Mouse (Mus musculus) left cerebral cortex, postnatal 14 days (tissue): ENCODE data around the gene Hk1. TPM values are rescaled to one million over a fixed set of nuclear protein-coding genes. Genes with fewer than 3 reads are reported as not detected.

Experiments
- DNase-seq, 2 experiments: peaks; one replicate each; pipeline ENCODE4 v3.0.0; 2021 to 2022; ENCODE audit warnings: low spot score in 2 of 2, mixed read lengths in 1 of 2
- intact Hi-C: fragments of 180-260 bp; cut with DNase I; formaldehyde crosslinking; loops from one replicate; pipeline ENCODE4 v1.15.1; 2025
- total RNA-seq, 2 experiments: library from RNA; stranded (reverse); gene quantifications; 2 replicates each; pipeline ENCODE4 v1.2.3; 2021

Hk1 gene
- total RNA-seq, 2 experiments from 2014 or later = 321 to 322 TPM

DNA sequence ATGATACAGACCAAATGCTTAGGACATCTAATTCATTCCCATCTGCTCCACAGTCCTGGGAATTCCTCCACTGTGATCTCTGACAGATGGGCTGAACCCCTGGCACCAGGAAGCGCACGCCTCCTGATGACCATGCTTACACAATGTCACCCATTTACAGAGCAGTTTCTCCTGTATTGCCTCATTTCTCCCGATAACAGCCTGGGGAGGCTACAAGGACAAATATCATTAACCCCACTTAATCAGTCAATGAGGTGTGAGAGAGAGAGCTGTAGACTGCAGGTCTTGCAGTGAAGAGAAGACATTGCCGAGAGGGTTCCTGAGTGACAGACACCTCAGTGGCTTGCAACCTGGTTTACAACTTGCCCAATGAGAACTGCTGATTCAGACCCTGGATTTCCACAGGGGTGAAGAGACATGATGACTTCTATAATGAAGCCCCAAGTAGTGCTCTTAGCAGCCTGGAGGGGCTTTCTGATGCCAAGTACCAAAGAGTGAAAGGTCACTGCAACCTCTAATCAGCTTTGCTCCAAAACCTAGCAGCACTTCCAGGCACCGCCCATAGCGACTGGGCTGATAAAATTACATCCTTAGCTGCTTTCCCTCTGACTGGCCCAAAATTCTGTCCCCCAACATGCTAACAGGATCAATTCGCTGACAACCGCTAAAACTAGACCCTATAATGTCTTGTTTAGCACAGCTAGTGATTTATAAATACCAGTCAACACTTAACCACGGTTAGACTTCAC, 35.5 kb downstream of the Hk1 start:
- intact Hi-C loops = no loop called here
- DNase-seq = no peak

DNA sequence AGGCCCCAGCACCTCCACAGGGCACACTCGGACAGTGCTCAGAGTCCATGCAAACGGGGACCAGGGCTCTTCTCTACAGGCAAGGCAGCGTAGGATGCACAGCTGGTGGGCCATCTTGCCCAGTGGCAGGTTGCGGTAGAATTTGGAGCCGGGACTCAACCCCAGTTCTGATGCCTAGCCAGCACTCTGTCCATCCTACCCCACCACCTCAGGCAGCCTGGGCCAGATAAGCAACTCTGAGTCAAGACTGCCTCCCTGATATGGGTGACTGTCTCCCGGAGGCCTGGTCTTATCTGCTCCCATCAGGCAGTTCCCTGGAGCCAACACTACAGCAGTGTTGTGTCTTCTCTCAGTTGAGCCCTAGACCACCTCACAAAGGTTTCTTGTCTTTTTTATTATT, 37.2 kb downstream of the Hk1 start:
- no peak for DNase-seq
- intact Hi-C loops = no loop called here

DNA sequence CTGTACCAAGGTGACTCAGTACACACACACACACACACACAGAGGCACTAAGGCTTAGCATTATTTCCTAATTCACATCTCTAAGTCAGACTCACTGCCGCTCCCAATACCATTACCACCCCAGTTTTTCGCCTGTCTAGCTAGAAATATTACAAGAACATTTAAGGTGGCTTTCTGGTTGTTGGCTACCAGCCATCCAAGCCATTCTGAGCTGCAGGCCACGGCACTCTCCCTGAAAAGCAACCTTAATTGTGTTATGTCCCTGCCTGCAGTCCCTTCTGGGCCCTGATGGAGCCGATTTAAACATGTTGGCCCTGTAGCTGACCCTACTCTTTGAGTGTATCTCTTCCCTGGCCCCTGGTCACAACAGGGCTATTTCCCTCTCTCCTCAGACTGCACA, 37.8 kb downstream of the Hk1 start:
- intact Hi-C loops = no loop called here
- DNase-seq = no peak

DNA sequence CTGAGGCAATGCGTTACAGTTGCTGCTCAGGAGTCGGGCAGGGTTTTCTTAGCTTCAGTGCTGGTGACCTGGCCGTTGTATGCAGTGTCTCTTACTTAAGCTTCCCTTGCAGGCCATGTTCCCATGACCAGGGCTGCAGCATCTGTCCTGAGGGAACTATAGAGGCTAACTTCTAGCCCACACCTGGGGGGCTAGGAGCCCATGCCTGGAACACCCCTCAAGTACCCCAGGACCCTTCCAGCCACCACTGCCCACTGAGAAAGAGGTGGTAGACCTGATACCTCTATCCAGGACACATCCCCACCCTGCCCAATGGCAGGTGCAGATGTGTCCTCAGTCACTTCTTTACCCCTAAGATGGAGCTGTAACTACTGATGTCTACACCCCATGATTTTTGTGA, 38.7 kb downstream of the Hk1 start:
- intact Hi-C loops = no loop called here
- DNase-seq = no peak

DNA sequence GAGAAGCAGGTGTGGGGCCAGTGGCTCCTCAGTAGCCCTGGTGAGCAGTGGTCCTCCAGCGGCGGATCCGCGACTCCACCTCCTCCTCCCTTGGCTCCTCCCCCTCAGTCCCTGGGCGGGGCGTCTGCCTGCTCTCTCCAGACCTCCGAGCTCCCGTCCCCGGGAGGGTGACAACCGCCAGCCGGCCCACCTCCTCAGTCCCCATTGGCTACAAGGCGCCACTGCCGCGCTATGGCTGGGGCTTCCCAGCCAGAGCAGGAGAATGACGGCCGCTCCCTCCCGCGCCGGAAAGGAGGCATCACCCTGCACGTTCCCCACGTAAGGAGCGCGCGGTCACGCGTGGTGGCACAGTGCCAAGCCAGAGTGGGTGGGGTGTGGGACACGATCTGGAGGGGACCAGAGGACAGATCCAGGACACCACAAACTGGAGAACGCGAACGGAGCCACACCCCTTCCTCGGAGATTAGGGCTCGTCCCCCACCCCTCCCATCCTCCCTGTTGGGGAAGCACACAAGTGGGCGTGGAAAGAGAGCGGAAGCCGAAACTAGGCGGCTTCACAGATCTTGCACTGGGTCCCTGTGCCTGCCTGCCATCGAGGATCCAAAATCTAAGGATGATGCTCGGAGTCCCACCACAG, 39.5 kb downstream of the Hk1 start:
- DNase-seq = peak; percentile 96 to 97
- intact Hi-C loops = no loop called here

DNA sequence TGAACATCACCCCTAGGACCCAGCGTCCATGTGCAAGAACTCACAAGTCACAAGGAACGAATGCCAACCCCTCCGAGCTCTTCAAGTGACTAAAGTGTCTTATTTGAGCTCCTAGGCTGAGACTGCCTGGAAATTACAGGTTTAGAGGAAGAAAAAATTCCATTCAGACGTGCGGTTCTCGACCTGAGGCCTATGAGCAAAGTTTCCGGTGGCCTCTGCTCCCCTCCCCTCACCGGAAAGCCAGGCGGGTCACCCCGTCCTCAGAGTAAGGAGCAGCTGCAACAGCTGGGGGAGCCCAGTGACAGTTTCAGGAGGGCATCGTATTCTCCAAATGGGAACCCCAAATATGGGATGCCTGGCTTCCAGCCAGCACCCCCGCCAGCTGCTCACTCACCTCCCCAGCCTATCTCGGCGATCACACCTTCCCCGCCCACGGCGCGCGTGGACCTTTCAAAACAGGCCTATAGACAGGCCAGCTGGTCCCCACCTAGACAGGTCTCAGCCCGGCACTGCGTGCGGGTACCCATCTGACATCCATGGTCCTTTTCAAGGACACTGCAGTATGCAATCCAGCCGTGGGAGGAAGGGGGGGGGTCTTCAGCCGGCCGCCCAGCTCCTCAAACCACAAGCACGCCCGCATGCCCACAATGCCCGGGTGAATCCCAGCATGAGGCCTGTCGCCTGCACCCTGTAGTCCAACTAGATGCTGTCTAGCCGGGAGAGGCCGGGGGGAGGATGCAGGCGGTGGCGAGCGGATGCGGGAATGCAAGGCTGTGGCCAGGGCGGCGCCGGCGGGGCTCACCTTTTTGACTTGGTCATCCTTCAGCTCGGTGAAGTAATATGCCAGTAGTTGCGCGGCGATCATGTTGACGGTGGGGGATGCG, 40.3 kb downstream of the Hk1 start:
- peak; percentile 62 to 71 for DNase-seq
- intact Hi-C loops = no loop called here

DNA sequence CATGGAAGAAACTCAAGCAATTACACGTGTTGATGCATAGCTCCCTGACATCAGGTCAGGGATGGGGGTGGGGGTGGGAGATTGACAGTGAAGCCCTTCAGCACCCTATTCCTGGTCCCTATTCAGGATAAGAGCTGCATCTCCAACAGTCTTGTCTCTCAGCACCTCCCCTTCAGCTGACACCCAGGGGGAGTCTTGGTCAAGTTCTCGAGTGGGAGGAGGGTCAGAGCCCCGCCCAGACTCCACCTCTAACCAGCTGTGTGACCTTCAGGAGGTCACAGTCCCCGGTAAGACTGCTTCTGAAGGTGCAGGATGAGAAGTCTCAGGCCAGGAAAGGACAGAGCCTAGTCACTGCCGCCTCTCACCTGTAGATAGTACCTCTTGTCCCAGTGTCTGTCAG, 41.1 kb downstream of the Hk1 start:
- intact Hi-C loops = no loop called here
- no peak for DNase-seq

DNA sequence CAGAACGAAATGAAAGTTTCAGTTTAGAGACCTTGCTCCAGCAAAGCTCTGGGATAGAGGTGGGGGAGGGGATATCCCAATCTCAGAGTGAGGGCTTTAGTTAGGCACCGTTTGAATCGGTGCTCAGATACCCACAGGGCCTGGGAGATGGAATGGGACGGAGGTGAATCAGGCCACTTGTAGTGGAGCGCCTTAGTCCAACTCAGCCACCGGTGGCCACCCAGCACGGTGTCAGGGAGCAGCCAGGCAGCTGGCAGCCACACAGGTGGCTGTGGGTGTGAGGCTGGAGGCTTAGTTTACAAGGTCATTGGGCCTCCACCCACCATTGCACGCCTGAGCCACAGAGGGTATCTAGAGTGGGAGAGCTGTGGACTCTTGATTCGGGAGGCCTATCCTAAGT, 41.5 kb downstream of the Hk1 start:
- no peak for DNase-seq
- intact Hi-C loops = no loop called here

DNA sequence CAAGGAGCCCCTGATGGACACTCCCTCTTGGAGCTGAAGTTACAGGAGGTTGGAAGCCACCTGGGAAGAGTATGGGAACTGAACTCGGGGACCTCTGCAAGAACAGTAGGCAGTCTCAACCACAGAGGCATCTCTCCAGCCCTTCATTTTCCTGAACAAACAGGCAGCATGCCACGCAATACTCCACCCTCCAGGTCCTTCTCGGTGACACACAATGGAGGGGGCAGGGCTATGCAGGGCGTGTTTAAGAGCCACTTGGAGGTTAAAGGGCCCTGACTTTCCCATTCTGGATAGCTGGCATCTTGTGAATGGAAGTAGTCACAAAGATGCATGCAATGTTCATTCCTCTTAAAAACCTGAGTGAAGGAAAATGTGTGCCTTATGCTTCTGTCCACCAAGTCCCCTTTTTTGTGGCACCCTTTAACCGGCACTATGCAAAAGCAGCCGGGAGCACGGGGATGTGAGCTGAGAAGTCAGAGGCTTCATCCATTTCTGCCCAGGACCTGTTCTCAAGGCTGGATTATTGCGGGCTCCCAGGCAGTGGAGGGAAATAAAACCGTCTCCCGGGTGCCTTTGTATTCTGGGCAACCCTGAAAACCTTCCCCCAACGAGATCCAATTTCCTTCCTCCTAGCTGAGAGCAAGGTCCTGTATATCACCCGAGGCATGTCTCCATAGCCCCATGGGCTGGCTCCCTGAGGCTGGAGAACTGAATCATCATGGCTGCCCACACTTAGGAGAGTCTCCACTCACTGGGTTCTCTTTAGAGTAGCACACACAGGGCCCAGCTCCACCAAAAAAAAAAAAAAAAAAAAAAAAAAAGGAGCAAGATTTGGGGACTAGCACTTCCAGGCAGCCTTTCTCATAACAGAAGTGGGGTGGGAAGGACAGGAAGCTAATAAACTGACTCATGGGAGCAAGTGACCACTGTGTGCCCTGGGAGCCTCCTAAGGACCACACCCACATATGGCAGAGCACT, 42.8 kb downstream of the Hk1 start:
- intact Hi-C loops = no loop called here
- no peak for DNase-seq

DNA sequence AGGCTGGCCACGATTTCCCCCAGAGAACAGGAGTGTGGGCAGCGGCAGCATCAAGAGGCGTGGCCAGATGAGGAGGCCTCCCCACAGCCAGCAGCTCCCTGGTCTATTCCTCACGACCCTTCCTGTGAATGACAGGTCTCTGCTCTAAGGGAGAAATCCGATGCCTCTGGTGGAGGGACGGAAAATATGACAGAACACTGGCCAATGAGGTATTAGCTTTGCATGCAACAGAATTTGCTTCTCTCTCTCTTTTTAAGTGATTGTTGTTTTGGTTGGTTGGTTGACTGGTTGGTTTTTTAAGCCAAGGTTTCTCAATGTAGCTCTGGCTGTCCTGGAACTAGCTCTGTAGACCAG, 44.3 kb downstream of the Hk1 start:
- intact Hi-C loops = no loop called here

DNA sequence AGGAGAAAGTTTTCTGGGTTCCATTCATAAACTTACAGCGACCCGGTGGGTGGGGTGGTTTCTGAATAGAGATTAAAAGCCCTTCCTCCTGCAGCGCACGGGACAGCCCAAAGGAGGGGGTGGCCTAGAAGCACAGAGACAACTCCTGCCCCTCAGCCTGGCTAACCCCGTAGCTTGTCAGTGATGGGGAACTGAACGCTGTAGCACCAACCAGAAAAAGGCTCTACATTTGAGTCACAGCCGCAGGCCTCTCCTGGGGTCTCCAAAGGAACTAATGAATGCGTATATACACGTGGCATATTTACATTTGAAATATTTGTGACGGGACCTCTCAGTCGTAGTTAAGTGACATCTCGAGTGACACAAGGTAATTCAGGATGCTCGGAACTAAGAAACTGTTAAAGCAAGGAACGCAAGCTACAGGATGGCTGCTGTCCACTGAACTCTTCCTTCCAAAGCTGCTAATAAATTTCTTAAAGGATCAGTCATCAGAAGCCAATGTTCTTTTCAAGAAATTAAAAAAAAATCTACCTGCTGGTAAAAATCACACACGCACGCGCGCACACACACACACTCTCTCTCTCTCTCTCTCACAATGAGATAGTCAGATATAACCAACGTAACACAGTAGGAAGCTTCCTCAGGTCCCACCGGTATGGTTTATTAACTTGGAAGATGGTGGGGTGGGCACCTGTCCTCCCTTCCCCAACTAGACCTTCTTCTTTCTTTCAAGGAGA, 44.9 kb downstream of the Hk1 start:
- no peak for DNase-seq
- intact Hi-C loops = no loop called here

More for the DNA sequence above, 44.3 kb downstream of the Hk1 start:
- no peak for DNase-seq

DNA sequence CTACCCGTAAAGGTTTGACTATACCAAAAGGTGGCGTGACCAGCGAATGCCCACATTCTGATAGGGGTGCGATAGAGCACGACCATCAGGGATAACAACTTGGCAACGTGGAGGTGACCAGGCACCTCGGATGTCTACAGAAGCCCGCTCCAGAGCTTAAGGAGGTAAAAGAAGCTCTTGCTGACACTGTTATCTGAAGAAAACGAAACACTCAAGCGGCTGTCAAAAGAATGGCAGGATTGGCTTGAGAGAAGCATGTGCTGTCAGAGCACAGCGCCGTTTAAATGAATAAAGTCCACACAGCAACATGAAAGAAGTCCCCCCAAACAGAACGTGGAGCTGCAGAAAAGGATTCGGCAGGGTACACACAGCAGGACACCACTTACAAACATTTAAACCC, 46.4 kb downstream of the Hk1 start:
- DNase-seq = no peak
- intact Hi-C loops = no loop called here

DNA sequence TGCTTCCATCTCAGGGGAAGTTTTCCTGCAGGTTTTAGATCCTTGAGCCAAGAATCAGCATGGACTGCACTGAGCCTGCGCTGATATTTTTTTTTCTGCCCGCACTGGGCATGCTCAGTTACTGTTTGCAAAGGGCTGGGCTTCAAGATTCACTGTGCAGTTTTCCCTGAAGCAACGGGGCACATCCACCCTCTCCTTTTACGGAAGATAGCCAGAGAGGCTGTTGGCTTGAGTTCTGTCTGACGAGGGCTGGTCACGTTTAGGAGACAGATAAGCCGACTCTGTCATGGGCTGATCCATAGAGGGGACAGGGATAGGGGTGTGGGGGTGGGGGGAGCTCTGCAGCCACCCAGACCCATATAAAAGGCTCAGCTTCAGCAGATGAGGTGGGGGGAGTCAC, 47.2 kb downstream of the Hk1 start:
- DNase-seq = peak; percentile 61 to 83
- intact Hi-C loops = no loop called here

DNA sequence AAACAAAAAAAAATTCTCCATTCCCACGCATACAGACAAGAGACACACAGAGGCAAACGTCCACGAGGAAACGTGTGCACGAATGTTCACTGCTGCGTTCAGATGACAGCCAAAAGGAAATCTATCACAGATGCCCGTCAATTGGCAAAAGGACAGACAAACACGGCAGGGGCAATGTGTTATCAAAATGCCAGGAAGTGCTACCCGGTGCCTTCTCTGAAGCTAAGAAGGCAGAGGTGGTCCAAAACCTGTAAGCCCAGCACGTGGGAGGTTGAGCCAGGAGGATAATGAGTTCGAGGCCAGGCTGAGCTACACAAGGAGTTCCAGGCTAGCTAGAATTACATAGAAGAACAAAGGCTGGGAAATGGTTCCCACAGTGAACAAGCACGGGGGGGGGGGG, 47.9 kb downstream of the Hk1 start:
- DNase-seq = no peak
- intact Hi-C loops = no loop called here

DNA sequence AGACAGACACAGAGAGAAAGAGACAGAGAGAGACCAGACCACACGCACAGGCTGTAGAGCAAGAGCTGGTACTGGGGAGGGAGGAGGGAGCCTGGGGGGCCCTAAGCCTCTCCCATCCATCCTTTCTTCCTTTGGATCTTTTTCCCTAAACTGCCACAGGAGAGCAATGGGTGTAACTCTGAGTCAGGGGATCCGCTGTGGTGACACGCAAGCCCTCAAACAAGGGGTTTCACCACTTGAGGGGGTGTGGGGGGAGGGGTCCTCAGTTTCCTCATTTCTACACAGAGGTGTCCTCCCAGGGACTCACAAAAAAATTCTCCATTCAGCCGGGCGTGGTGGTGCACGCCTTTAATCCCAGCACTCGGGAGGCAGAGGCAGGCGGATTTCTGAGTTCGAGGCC, 48.4 kb downstream of the Hk1 start:
- no peak for DNase-seq
- intact Hi-C loops = no loop called here

DNA sequence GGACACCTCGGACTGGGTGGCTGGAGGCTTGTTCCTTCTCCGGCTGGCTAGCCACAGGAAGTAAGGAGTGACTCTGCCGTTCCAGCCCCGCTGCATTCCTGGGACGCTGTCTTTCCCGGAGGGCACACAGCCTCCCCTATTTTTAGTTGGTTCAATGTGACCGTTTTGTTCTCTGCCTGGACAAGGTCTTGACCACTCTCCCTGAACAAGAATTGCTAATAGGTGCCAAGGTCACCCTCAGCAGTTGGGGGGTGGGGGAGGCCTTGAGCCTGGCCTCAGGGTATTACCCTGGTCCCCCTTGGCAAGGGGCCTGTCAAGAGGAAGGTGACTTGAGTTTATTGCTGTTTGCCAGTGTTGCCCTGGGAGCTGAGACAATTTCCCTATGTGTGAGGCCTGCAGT, 49.9 kb downstream of the Hk1 start:
- intact Hi-C loops = no loop called here
- no peak for DNase-seq

DNA sequence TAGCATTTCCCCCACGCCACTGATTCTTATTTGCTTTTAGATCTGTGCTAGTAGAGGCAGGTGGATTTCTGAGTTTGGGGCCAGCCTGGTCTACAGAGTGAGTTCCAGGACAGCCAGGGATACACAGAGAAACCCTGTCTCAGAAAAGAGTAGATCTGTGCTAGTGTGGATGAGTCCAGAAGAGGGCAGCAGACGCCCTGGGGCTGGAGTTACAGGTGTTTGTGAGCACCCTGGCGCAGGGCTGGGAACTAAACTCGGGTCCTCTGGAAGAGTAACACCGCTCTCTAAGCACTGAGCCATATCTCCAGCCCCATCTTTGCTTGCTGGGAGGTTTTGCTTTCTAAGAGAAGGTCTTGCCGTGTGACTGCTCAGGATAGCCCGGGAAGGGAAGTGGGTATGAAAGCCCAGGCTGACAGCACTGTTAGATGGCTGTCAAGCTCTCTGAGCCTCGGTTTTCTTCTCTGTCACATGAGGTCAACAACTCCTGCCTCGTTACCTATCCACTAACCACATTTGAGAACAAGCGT, 50.8 kb downstream of the Hk1 start:
- DNase-seq = no peak
- intact Hi-C loops = no loop called here

DNA sequence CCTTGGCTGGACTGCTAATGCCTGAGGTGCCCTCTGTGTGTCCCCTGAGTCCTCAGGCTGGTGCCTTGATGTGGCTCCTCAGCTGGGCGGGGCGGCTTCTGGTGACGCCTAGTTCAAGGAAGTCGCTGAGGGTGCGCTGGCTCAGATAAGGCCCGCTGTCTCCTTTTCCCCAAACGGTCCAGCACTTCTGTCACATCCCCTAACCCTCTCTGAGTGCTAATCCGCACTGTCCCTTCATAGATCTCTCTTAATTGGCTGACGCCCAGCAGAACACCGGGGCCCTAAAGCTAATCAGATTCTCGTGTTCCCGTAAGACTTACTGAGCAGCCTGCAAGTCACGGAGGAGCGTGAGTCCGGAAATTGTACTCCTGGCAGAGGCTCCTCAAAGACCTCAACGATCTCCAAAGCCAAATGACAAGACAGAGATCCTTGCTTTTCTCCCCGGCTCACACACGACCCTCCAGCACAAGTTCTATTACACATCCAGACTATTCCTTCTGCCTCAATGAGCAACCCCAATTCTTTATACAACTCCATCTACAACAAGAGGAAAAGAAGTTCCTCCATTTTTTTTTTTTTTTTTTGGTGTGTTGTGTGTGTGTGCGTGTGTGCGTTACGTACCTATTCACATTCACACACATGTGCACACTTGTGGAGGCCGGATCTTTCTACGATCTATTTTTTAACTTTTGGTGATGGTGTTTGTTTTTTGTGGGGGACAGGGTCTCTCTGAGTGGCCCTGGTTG, 52.0 kb downstream of the Hk1 start:
- intact Hi-C loops = no loop called here
- DNase-seq = no peak
